13 mouse cellular contexts compared by ENCODE assay signal in the genomic region with DNA sequence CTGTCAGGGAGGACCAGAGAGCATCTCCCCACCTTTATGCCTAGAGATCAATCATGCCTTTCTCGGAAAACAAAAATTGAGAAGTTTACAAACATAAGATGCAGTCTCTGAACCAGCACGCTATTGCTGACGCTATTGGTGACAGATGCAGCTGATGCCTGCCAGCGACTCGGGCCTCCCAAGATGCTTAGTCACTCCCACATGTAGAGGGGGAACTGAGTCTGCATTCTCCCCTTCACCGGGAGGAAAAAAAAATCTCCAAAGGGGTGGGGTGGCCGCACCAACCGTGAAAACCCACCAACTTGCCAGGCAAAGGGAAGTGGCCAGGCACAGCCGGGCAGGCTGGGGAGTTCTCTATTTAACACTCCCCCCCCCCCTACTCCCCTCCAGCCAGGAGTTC.
DNase-seq lines count a peak whose midpoint lies in the region; ATAC-seq lines count a peak whose summit lies in the region.
"Had no signal": no experiment of that assay in that cellular context is flagged by ENCODE, and none has a peak within 500 bp of the region (broad histone marks: within the 10 kb centered on the region; RNA-seq: fewer than 3 reads in every experiment).

No protein-coding gene starts in this region.

- H3K4me3 ChIP-seq in heart, embryonic 12.5 days, result no peak overlapping the region
- no peak overlapping the region for H3K4me3 ChIP-seq in midbrain, embryonic 13.5 days (replicated peaks)
- H3K4me3 ChIP-seq in midbrain, embryonic 11.5 days (ENCODE audit: low read depth, low read length), result no peak overlapping the region
- no peak overlapping the region for H3K4me3 ChIP-seq in embryonic facial prominence, embryonic 13.5 days
- H3K4me3 ChIP-seq: embryonic facial prominence, embryonic 15.5 days; heart, embryonic 15.5 days; lung, embryonic 15.5 days had no signal

- peak overlapping the region; percentile 6; the same call in 1 of the 2 replicates for H3K4me2 ChIP-seq in heart, embryonic 12.5 days
- H3K4me2 ChIP-seq in midbrain, embryonic 13.5 days (replicated peaks), result no peak overlapping the region
- no peak overlapping the region for H3K4me2 ChIP-seq in midbrain, embryonic 11.5 days
- H3K4me2 ChIP-seq in embryonic facial prominence, embryonic 13.5 days, result peak overlapping the region; percentile 28
- H3K4me2 ChIP-seq: embryonic facial prominence, embryonic 15.5 days; heart, embryonic 15.5 days; hindbrain, embryonic 14.5 days; lung, embryonic 15.5 days had no signal

- H3K9me3 ChIP-seq in heart, embryonic 12.5 days (replicated peaks), result no peaks in the 10 kb centered on the region
- H3K9me3 ChIP-seq in midbrain, embryonic 13.5 days, result no peaks in the 10 kb centered on the region
- H3K9me3 ChIP-seq in midbrain, embryonic 11.5 days (ENCODE audit: control insufficient read depth, low read length), result no peaks in the 10 kb centered on the region
- H3K9me3 ChIP-seq in embryonic facial prominence, embryonic 13.5 days, result no peaks in the 10 kb centered on the region
- H3K9me3 ChIP-seq: embryonic facial prominence, embryonic 15.5 days; heart, embryonic 15.5 days; lung, embryonic 15.5 days had no signal

- peak; percentile 86 for ATAC-seq in heart, embryonic 12.5 days (ENCODE audit: insufficient number of reproducible peaks, low FRiP score)
- no peak for ATAC-seq in midbrain, embryonic 13.5 days
- no peak for ATAC-seq in midbrain, embryonic 11.5 days (ENCODE audit: low FRiP score)
- no peak for ATAC-seq in embryonic facial prominence, embryonic 13.5 days (ENCODE audit: insufficient number of reproducible peaks, insufficient read depth, low FRiP score, low TSS enrichment, low read depth)

- 11% methylated on average over 9 of the region's 9 CpGs for WGBS in heart, embryonic 12.5 days
- WGBS in midbrain, embryonic 13.5 days, result 15% methylated on average over 9 of the region's 9 CpGs
- 14% methylated on average over 9 of the region's 9 CpGs for WGBS in midbrain, embryonic 11.5 days
- 6% methylated on average over 9 of the region's 9 CpGs for WGBS in embryonic facial prominence, embryonic 13.5 days

- peaks cover 33% of the 10 kb centered on the region for H3K4me1 ChIP-seq in heart, embryonic 12.5 days (replicated peaks)
- peaks cover 25% of the 10 kb centered on the region for H3K4me1 ChIP-seq in midbrain, embryonic 13.5 days (replicated peaks)
- H3K4me1 ChIP-seq in midbrain, embryonic 11.5 days (ENCODE audit: control insufficient read depth, insufficient read depth, low read length), result peaks cover 16% of the 10 kb centered on the region
- H3K4me1 ChIP-seq in embryonic facial prominence, embryonic 13.5 days, result peaks cover 44% of the 10 kb centered on the region

- H3K27ac ChIP-seq in heart, embryonic 12.5 days (ENCODE audit: poor library complexity, severe bottlenecking), result 0 out of 2 replicates have a peak overlapping the region, but pooled peaks have one; percentile 13
- no peak overlapping the region for H3K27ac ChIP-seq in midbrain, embryonic 13.5 days
- no peak overlapping the region for H3K27ac ChIP-seq in midbrain, embryonic 11.5 days (ENCODE audit: low read depth, low read length)
- H3K27ac ChIP-seq in embryonic facial prominence, embryonic 13.5 days, result no peak overlapping the region
- H3K27ac ChIP-seq: embryonic facial prominence, embryonic 15.5 days; heart, embryonic 15.5 days; hindbrain, embryonic 14.5 days; lung, embryonic 15.5 days had no signal

- no peaks in the 10 kb centered on the region for H3K36me3 ChIP-seq in heart, embryonic 12.5 days
- H3K36me3 ChIP-seq in midbrain, embryonic 13.5 days, result no peaks in the 10 kb centered on the region
- no peaks in the 10 kb centered on the region for H3K36me3 ChIP-seq in midbrain, embryonic 11.5 days (ENCODE audit: control insufficient read depth, insufficient read depth, low read length)
- no peaks in the 10 kb centered on the region for H3K36me3 ChIP-seq in embryonic facial prominence, embryonic 13.5 days
- H3K36me3 ChIP-seq: embryonic facial prominence, embryonic 15.5 days; G1E; heart, embryonic 15.5 days; lung, embryonic 15.5 days had no signal

- peaks cover 29% of the 10 kb centered on the region for H3K27me3 ChIP-seq in heart, embryonic 12.5 days (replicated peaks)
- H3K27me3 ChIP-seq in midbrain, embryonic 13.5 days, result peaks cover 75% of the 10 kb centered on the region
- H3K27me3 ChIP-seq in midbrain, embryonic 11.5 days (ENCODE audit: control insufficient read depth, insufficient read depth, low read length), result peaks cover 25% of the 10 kb centered on the region
- H3K27me3 ChIP-seq in embryonic facial prominence, embryonic 13.5 days, result peaks cover 77% of the 10 kb centered on the region

- intact Hi-C loops in gastrocnemius, postnatal 36 days (cut with DNase I), result no loop called here

- no peak overlapping the region for H3K9ac ChIP-seq in heart, embryonic 12.5 days
- 0 out of 2 replicates have a peak overlapping the region, but pooled peaks have one; percentile 3 for H3K9ac ChIP-seq in midbrain, embryonic 13.5 days (replicated peaks)
- no peak overlapping the region for H3K9ac ChIP-seq in midbrain, embryonic 11.5 days (ENCODE audit: low read length)
- no peak overlapping the region for H3K9ac ChIP-seq in embryonic facial prominence, embryonic 13.5 days
- H3K9ac ChIP-seq: embryonic facial prominence, embryonic 15.5 days; forebrain, postnatal 0 days; heart, embryonic 15.5 days; hindbrain, embryonic 14.5 days; lung, embryonic 15.5 days had no signal

- DNase-seq in heart, adult 8-10 months (ENCODE audit: low spot score), result no peak
- no peak for DNase-seq in midbrain, embryonic 11.5 days (ENCODE audit: low spot score, missing footprints)
- no peak for DNase-seq in spleen, postnatal 10 days (ENCODE audit: low spot score in 2 of 2)
- no peak for DNase-seq in gastrocnemius, postnatal 36 days

Comparison
In these comparisons a context has a peak if more than half of its experiments do, and no peak if none do; other contexts are left out.
1. H3K4me2 ChIP-seq: peak in heart, embryonic 12.5 days (single experiment) and embryonic facial prominence, embryonic 13.5 days (single experiment); none in midbrain, embryonic 13.5 days (single experiment) and midbrain, embryonic 11.5 days (single experiment).